Mouse (Mus musculus) lung, postnatal 0 days (tissue): ENCODE data around the gene 6030468B19Rik. TPM values are rescaled to one million over a fixed set of nuclear protein-coding genes. Genes with fewer than 3 reads are reported as not detected.

Source experiments
- ATAC-seq: fragments of 200-750 bp; cut with Nextera tagmentation; 2 replicates; pipeline ENCODE4 v1.8.0; 2017; ENCODE audit warnings: moderate library complexity
- DNase-seq: peaks from one replicate; pipeline ENCODE4 v3.0.0-alpha.2; 2016; ENCODE audit warnings: low spot score
- H3K27ac ChIP-seq: fragments of 300-500 bp; sonication (generic); 2 replicates; pipeline ENCODE4 v1.5.1; 2014; ENCODE audit warnings: antibody characterized with exemption, mild to moderate bottlenecking, low read length, mixed read lengths
- H3K27me3 ChIP-seq: fragments of 300-500 bp; sonication (generic); replicated peaks from 2 replicates; pipeline ENCODE4 v1.6.1; 2014; ENCODE audit warnings: low read length, mixed read lengths; ENCODE audit not compliant: insufficient read depth
- H3K36me3 ChIP-seq: fragments of 300-500 bp; sonication (generic); 2 replicates; pipeline ENCODE4 v1.6.1; 2014; ENCODE audit warnings: low read length, mixed read lengths; ENCODE audit not compliant: insufficient read depth
- H3K4me1 ChIP-seq: fragments of 300-500 bp; sonication (generic); 2 replicates; pipeline ENCODE4 v1.6.1; 2014; ENCODE audit warnings: antibody characterized with exemption, low read depth, low read length, mixed read lengths; ENCODE audit not compliant: insufficient read depth
- H3K4me2 ChIP-seq: fragments of 300-500 bp; sonication (generic); replicated peaks from 2 replicates; pipeline ENCODE4 v1.6.1; 2014; ENCODE audit warnings: low read depth, mild to moderate bottlenecking, low read length, moderate library complexity, mixed read lengths
- H3K4me3 ChIP-seq: fragments of 300-500 bp; sonication (generic); 2 replicates; pipeline ENCODE4 v1.5.1; 2014; ENCODE audit warnings: low read depth, low read length
- H3K9ac ChIP-seq: fragments of 300-500 bp; sonication (generic); replicated peaks from 2 replicates; pipeline ENCODE4 v1.6.1; 2014; ENCODE audit warnings: low read depth, mild to moderate bottlenecking
- H3K9me3 ChIP-seq: fragments of 300-500 bp; sonication (generic); 2 replicates; pipeline ENCODE4 v1.6.1; 2016; ENCODE audit warnings: low read length, mixed read lengths
- CTCF ChIP-seq: IDR thresholded peaks from 2 replicates; pipeline ENCODE4 v1.5.1; 2016; ENCODE audit warnings: antibody characterized with exemption, mild to moderate bottlenecking
- EP300 ChIP-seq: IDR thresholded peaks from 2 replicates; pipeline ENCODE4 v1.6.1; 2016; ENCODE audit warnings: antibody characterized with exemption, mild to moderate bottlenecking, control low read depth
- WGBS: fragments of 180-500 bp; shearing (Covaris S2); extraction: QIAGEN DNeasy Blood & Tissue Kit; methylation state at CpG from one replicate; pipeline ENCODE4 v1.1.7; 2014; 5-methylcytosine and 5-hydroxymethylcytosine counted together
- polyA plus RNA-seq: library from polyadenylated mRNA; unstranded; fragments of >200 nt; fragmentation: Nextera tagmentation; extraction: Ambion mirVana; gene quantifications from 2 replicates; pipeline ENCODE4 v1.2.1, GENCODE M21; 2015

The 6030468B19Rik gene
- polyA plus RNA-seq, 1 experiment from 2014 or later: not detected

DNA sequence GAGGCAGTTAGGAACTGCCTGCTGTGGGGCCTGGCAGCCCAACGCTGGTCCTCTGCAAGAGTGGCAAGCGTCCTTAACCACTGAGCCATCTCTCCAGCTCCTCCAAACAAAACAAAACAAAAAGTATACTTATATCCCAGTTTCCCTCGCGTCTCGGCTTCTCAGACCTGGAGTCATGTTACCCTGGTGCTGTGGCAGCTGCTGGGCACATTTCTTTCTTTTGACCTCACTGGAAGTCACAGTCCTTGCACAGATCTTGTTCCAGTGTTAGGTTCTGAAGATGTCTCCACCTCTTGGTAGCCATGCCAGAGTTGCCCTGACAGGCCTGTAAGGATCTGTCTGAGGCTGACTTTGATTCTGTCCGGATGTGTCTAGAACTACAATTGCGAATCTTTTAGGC, 4.2 kb downstream of the 6030468B19Rik start:
- WGBS: 63% methylated on average over 7 of the region's 7 CpGs

GRCm38 (mm10) chr11:117803166-117803688, 5.8 kb downstream of the 6030468B19Rik start:
- Histone ChIP-seq H3K27me3 (no peaks in the 10 kb centered on the region), H3K9me3 (no peaks in the 10 kb centered on the region), H3K4me1 (no peaks in the 10 kb centered on the region), H3K4me3 (no peak overlapping the region), H3K36me3 (no peaks in the 10 kb centered on the region), H3K27ac (no peak overlapping the region), H3K9ac (no peak overlapping the region), H3K4me2 (no peak overlapping the region)
- 72% methylated on average over 3 of the region's 3 CpGs for WGBS
- no peak for TF ChIP-seq CTCF
- TF ChIP-seq EP300: no peak
- ATAC-seq (no peak), DNase-seq (no peak)

More for the DNA sequence above, 4.2 kb downstream of the 6030468B19Rik start:
- TF ChIP-seq EP300: no peak
- no peak for TF ChIP-seq CTCF
- no peak for ATAC-seq
- Histone ChIP-seq H3K9ac (no peak overlapping the region), H3K27ac (no peak overlapping the region), H3K27me3 (no peaks in the 10 kb centered on the region), H3K36me3 (no peaks in the 10 kb centered on the region), H3K4me1 (no peaks in the 10 kb centered on the region), H3K4me3 (no peak overlapping the region), H3K4me2 (no peak overlapping the region), H3K9me3 (no peaks in the 10 kb centered on the region)
- no peak for DNase-seq

DNA sequence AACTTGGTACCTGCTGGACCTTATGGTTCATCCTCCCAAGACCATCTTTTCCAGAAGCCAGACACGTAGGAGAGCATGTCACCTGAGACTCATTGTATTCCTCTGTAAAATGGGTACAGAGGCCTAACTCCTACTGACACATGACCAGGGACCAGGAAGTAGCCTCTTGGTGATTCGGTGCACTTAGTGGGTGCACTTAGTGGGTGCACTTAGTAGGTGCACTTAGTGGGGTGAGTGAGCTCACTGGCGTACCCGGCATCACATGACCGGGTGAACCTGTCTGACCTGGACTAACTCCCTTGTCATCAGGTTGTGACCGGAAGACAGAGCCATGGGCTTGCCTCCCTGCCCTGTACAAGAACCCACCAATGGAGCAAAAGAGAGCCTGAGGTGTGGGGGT, 9.3 kb downstream of the 6030468B19Rik start:
- TF ChIP-seq CTCF (no peak), EP300 (no peak)
- no peak overlapping the region for H3K27ac ChIP-seq
- H3K36me3 ChIP-seq: no peaks in the 10 kb centered on the region
- ATAC-seq: no peak
- WGBS: 90% methylated on average over 6 of the region's 6 CpGs
- no peaks in the 10 kb centered on the region for H3K9me3 ChIP-seq
- H3K4me1 ChIP-seq: peaks cover 8% of the 10 kb centered on the region; the same call in 1 of the 2 replicates
- no peaks in the 10 kb centered on the region for H3K27me3 ChIP-seq
- no peak overlapping the region for H3K4me2 ChIP-seq
- no peak overlapping the region for H3K4me3 ChIP-seq
- no peak overlapping the region for H3K9ac ChIP-seq
- DNase-seq: no peak

GRCm38 (mm10) chr11:117809407-117810311, 12.2 kb downstream of the 6030468B19Rik start, which contains the start of the genes Gm20708 and Syngr2:
Gene Gm20708 (plus strand): TSS chr11:117809668.
Gene Syngr2 (plus strand): TSS chr11:117809668.
- Histone ChIP-seq H3K4me2 (peak within 1 kb of the TSS; percentile 98), H3K27ac (peak within 1 kb of the TSS; percentile 81), H3K36me3 (0 out of 2 replicates have a peak, but pooled peaks cover 4% of the 10 kb centered on the region), H3K4me3 (peak within 1 kb of the TSS; percentile 96), H3K9me3 (no peaks in the 10 kb centered on the region), H3K4me1 (peaks cover 13% of the 10 kb centered on the region; the same call in 1 of the 2 replicates), H3K9ac (peak within 1 kb of the TSS; percentile 77), H3K27me3 (no peaks in the 10 kb centered on the region)
- TF ChIP-seq CTCF: no peak
- TF ChIP-seq EP300: no peak
- WGBS: under 1% methylated on average over 63 of the region's 75 CpGs
- ATAC-seq: peak; percentile 76
- peak; percentile 88 for DNase-seq

- TF ChIP-seq CTCF: peak; percentile 79
- TF ChIP-seq EP300: no peak
- peak; percentile 93 for ATAC-seq
- no peaks in the 10 kb centered on the region for H3K9me3 ChIP-seq
Observed at GRCm38 (mm10) chr11:117810401-117811046, 13.1 kb downstream of the 6030468B19Rik start.

GRCm38 (mm10) chr11:117813867-117814266, 16.4 kb downstream of the 6030468B19Rik start:
- 0 out of 2 replicates have a peak, but pooled peaks cover 4% of the 10 kb centered on the region for H3K36me3 ChIP-seq
- H3K9me3 ChIP-seq: no peaks in the 10 kb centered on the region
- H3K4me1 ChIP-seq: peaks cover 13% of the 10 kb centered on the region; the same call in 1 of the 2 replicates
- no peaks in the 10 kb centered on the region for H3K27me3 ChIP-seq
- H3K27ac ChIP-seq: no peak overlapping the region; the same call in 1 of the 2 replicates
- H3K9ac ChIP-seq: no peak overlapping the region
- no peak overlapping the region for H3K4me3 ChIP-seq
- 40% methylated on average over 5 of the region's 5 CpGs for whole genome bisulfite sequencing
- no peak; the same call in 1 of the 2 replicates for TF ChIP-seq EP300
- TF ChIP-seq CTCF: no peak
- H3K4me2 ChIP-seq: no peak overlapping the region
- DNase-seq (no peak), ATAC-seq (no peak)

More at GRCm38 (mm10) chr11:117810401-117811046, 13.1 kb downstream of the 6030468B19Rik start:
- Histone ChIP-seq H3K27ac (peak overlapping the region; percentile 81), H3K4me2 (peak overlapping the region; percentile 98), H3K4me3 (peak overlapping the region; percentile 96), H3K27me3 (no peaks in the 10 kb centered on the region), H3K36me3 (0 out of 2 replicates have a peak, but pooled peaks cover 4% of the 10 kb centered on the region), H3K4me1 (peaks cover 13% of the 10 kb centered on the region; the same call in 1 of the 2 replicates), H3K9ac (peak overlapping the region; percentile 77)
- WGBS: under 1% methylated on average over 21 of the region's 21 CpGs
- DNase-seq: peak; percentile 96
